Mouse (Mus musculus) central nervous system, embryonic 14 days (tissue): ENCODE results near the gene Pheta2. TPM values are rescaled to one million over a fixed set of nuclear protein-coding genes. Genes with fewer than 3 reads are reported as not detected.

ENCODE experiments used
- polyA plus RNA-seq: library from polyadenylated mRNA; depleted of rRNA; stranded (reverse); fragments of >200 nt; gene quantifications from 2 replicates; pipeline ENCODE4 v1.2.3, GENCODE M21; 2012; rRNA removed

Pheta2 gene
- polyA plus RNA-seq = 1.5 and 3.3 TPM in 2 replicates

DNA sequence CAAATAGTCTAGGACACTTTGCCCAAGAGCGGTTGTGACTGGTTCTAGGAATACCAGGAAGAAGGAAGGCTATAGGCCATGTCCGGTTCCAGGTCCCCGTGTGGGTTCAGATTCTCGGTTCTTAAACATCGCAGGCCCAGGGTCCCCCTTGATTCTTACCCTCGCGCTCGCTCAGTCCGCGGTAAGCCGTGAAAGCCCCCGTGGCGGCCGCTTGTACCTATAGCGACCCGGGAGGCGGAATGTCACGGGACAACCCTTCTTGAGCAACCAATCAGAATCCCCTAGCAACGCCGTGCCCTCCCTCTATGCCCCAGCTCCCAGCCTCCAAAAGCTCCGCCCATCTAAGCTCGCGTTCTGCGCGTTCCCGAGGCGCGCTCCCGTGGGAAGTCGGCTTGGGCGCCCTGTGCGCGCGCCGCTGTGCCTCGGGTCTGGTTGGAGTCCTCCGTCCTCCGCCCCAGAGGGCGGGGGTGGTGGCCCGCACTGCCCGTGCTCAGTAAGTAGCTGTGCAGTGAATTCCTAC is at the start of gene Pheta2, which contains the start of the genes Naga and Smdt1:
Gene Pheta2, plus strand, starts transcription at position 350 of the 520 bp plus-strand sequence.
Gene Naga, minus strand, starts transcription at position 333 of the 520 bp plus-strand sequence.
Gene Smdt1, plus strand, starts transcription at position 367 of the 520 bp plus-strand sequence.

DNA sequence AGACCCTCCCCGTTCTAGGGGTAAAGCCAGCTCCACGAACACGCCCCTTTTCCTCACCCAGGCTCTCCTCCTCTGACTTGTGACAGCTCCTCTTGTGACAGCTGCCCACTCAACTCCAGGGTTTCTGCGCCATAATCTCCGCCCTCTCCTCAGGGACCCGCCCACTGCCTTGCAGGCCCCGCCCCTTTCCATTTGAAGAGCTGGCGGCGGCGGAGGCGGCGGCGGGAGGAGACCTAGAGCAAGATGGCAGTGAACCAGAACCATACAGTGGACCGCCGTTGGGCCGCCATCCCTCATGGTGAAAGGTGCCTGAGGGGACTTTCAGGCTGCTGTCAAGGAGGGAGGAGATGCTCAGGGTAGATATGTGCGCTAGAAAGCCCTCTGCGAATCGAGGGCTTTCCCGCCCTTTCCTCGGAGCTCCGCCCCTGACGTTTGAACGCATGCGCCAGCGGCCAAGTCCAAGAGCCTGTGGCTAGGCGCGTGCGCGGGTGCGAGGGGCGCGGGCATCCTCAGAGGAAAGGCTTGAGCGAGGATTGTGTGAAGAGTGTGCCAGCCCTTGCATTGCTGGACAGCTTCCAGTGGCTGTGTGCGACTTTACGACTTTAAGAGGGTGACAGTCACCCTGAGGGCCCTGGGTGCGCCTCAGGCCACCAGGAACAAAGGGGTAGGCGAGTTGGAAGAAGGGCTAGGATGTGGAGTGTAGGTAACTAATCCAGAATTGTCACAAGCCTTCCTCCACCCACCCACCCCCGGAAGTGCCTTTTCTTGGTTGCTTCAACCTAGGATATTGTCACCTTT is 39.8 kb upstream of the Pheta2 start, which contains the start of gene Wbp2nl:
Gene Wbp2nl, plus strand, starts transcription at position 191 of the 798 bp plus-strand sequence.

DNA sequence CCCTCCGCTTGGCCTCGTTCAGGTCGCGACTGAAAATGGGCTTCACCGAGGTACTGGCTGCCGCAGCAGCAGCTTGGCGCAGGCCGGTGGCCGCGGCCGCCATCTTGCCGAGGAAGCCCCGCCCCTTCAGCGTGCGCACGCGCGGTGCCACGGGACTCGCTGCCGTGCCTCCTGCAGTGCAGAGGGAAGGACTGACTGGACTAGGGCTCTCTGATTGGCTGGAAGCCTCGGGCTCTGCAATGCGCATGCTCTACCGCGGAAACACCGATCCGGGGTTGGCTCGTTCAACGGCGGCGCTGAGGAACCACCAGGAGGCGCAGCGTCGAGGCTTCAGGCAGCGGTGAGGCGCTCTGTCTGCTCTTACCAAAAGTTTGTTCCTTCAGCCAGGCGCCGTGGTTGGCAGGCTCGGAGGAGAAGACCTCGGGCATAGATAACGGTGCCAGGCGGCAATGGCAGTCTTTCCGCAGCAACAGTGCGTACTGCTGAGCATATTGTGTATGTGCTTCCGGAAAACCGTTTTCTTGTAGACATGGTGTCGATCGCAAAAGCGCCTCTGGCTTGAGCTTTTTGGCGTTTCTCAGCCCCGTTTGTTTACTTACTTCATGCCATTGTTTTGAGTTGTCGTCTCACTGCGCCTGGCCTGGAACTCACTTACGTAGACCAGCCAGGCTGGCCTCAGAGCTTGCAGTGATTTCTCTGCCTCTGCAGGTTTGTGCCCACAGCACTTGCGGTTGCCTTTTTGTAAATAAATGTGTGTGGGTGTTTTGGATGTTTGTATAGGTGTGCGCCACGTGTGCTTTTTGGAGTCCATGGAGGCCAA is 15.6 kb downstream of the Pheta2 start, which contains the start of gene Ndufa6:
Gene Ndufa6, minus strand, starts transcription at position 197 of the 820 bp plus-strand sequence.

DNA sequence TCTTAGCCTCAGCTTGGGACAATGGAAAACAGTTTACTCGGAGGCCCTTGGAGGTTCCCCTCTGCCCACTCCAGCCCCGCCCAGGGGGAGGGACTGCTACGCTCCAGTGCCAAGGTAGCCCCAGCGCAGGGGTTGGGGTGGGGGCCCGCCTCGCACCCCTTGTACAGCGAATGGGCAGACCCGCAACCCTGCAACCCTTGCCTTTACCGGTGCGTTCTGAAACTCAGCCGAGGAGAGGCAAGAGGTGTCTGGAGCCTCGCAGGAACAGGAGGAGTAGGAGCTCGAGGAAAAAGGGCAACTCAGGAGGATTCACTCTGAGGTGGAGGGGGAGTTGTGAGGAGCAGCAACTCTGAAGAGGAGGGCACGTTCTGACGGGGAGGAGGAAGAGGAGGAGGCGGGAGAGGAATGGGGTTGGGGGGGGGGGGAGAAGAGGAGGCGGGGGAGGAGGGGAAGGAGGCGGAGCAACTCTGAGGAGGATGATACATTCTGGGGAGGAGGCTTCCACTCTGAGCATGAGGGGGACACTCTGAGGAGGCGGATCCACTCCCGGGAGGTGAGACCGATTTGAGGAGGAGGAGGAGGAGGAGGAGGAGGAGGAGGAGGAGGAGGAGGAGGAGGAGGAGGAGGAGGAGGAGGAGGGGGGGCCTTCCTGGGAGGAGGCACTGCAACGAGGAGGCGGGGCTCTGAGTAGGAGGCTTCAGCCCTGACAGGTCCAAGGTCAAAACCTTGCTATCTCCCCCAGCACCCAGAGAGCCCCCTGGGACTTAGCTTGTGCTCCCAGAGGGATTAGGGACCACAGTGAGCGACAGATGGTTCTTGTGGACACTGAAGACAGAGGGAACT is 41.4 kb downstream of the Pheta2 start, which contains the start of gene Cyp2d22:
Gene Cyp2d22, minus strand, starts transcription at position 390 of the 843 bp plus-strand sequence.

DNA sequence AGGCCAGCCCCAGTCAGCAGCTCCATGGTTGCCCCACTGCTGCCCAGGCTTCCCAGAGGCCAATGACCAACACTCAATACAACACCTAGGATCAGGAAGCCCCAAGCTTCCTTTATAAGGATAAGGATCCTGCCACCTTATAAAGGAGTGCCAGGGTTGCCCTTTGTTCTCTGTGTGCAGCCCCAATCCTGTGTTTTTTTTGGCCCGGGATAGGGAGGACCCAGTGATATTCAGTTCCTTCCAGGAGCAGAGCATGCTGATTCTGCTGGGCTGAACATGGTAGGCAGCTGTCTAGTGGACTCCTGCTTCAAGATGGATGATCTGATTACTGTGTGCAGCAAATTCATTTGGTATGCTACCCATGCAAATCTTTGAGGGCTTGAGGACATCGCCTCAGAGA is 55.2 kb downstream of the Pheta2 start, which contains the start of gene Cyp2d11:
Gene Cyp2d11, minus strand, starts transcription at position 101 of the 400 bp plus-strand sequence.

Other genes with a start within 250 kb of the Pheta2 start
- gene Ccdc134, start 211.0 kb upstream of the Pheta2 start, polyA plus RNA-seq = 21.0 and 22.7 TPM in 2 replicates
- gene Srebf2, start 191.8 kb upstream of the Pheta2 start, polyA plus RNA-seq = 145 and 151 TPM in 2 replicates
- 2.3 and 2.4 TPM in 2 replicates for gene Shisa8, start 126.1 kb upstream of the Pheta2 start, polyA plus RNA-seq
- 0.31 and 0.43 TPM in 2 replicates for gene Tnfrsf13c, start 114.6 kb upstream of the Pheta2 start, polyA plus RNA-seq
- gene Cenpm, start 94.2 kb upstream of the Pheta2 start, polyA plus RNA-seq = 22.7 and 24.3 TPM in 2 replicates
- gene 1500009C09Rik, start 86.5 kb upstream of the Pheta2 start, polyA plus RNA-seq = 47.9 and 57.4 TPM in 2 replicates
- gene Sept3, start 64.0 kb upstream of the Pheta2 start, polyA plus RNA-seq = 418 and 474 TPM in 2 replicates
- gene Wbp2nl, start 40.0 kb upstream of the Pheta2 start, polyA plus RNA-seq = 0.09 and 0.10 TPM in 2 replicates
- gene Naga, start within 50 bp of the Pheta2 start, polyA plus RNA-seq = 46.4 and 57.5 TPM in 2 replicates
- gene Smdt1, start within 50 bp of the Pheta2 start, polyA plus RNA-seq = 251 and 253 TPM in 2 replicates
- 340 and 360 TPM in 2 replicates for gene Ndufa6, start 15.4 kb downstream of the Pheta2 start, polyA plus RNA-seq
- gene Cyp2d22, start 41.3 kb downstream of the Pheta2 start, polyA plus RNA-seq = 6.6 and 12.4 TPM in 2 replicates
- not detected in 2 replicates for gene Cyp2d11, start 55.1 kb downstream of the Pheta2 start, polyA plus RNA-seq
- not detected in 2 replicates for gene Cyp2d10, start 68.3 kb downstream of the Pheta2 start, polyA plus RNA-seq
- 0.08 TPM in 1 of 2 replicates, not detected in the other for gene Cyp2d9, start 94.5 kb downstream of the Pheta2 start, polyA plus RNA-seq
- gene Cyp2d12, start 216.1 kb downstream of the Pheta2 start, polyA plus RNA-seq = not detected in 2 replicates